Mouse (Mus musculus) right cerebral cortex, postnatal 4 days (tissue): ENCODE measurements around the gene Map4k2.
"Not testable (repeated sequence)": the region's sequence is repeated elsewhere in the genome, so short reads cannot be mapped to it uniquely, and the experiment has no call there.

Experiments used
- DNase-seq: peaks from one replicate; pipeline ENCODE4 v3.0.0-alpha.2; 2022

Gene Map4k2

GRCm38 (mm10) chr19:6340524-6341452 lies at the start of gene Map4k2:
Map4k2 (plus strand) TSS chr19:6341135.
- peak; percentile 65 for DNase-seq

GRCm38 (mm10) chr19:6292262-6292661 lies 48.7 kb upstream of the Map4k2 start:
- no peak for DNase-seq

GRCm38 (mm10) chr19:6294301-6294700 lies 46.6 kb upstream of the Map4k2 start:
- DNase-seq = no peak

GRCm38 (mm10) chr19:6296551-6297210 lies 44.3 kb upstream of the Map4k2 start:
- DNase-seq = no peak

GRCm38 (mm10) chr19:6297641-6298040 lies 43.3 kb upstream of the Map4k2 start:
- no peak for DNase-seq

- DNase-seq = no peak
Observed at GRCm38 (mm10) chr19:6299003-6299402, 41.9 kb upstream of the Map4k2 start.

- DNase-seq = no peak
Observed at GRCm38 (mm10) chr19:6299450-6300267, 41.3 kb upstream of the Map4k2 start.

- DNase-seq = no peak
Observed at GRCm38 (mm10) chr19:6300402-6300841, 40.5 kb upstream of the Map4k2 start.

- no peak for DNase-seq
Observed at GRCm38 (mm10) chr19:6302114-6302513, 38.8 kb upstream of the Map4k2 start.

- no peak for DNase-seq
Observed at GRCm38 (mm10) chr19:6302522-6302921, 38.4 kb upstream of the Map4k2 start.

- DNase-seq = no peak
Observed at GRCm38 (mm10) chr19:6303831-6304230, 37.1 kb upstream of the Map4k2 start.

- DNase-seq = peak; percentile 79
Observed at GRCm38 (mm10) chr19:6304787-6305516, 36.0 kb upstream of the Map4k2 start.

GRCm38 (mm10) chr19:6305517-6306115 lies 35.3 kb upstream of the Map4k2 start:
- DNase-seq = no peak

- peak; percentile 53 for DNase-seq
Observed at GRCm38 (mm10) chr19:6306137-6306551, 34.8 kb upstream of the Map4k2 start, which contains the start of gene Cdc42bpg. Cdc42bpg (plus strand) TSS chr19:6306456.

GRCm38 (mm10) chr19:6306586-6306985 lies 34.3 kb upstream of the Map4k2 start:
- peak; percentile 81 for DNase-seq

GRCm38 (mm10) chr19:6307733-6308531 lies 33.0 kb upstream of the Map4k2 start:
- DNase-seq = no peak

GRCm38 (mm10) chr19:6310181-6310580 lies 30.8 kb upstream of the Map4k2 start:
- no peak for DNase-seq

GRCm38 (mm10) chr19:6311783-6312182 lies 29.2 kb upstream of the Map4k2 start:
- not testable (repeated sequence) for DNase-seq

GRCm38 (mm10) chr19:6313796-6314195 lies 27.1 kb upstream of the Map4k2 start:
- no peak for DNase-seq

- no peak for DNase-seq
Observed at GRCm38 (mm10) chr19:6314513-6314912, 26.4 kb upstream of the Map4k2 start.

- DNase-seq = no peak
Observed at GRCm38 (mm10) chr19:6315573-6315972, 25.4 kb upstream of the Map4k2 start.
